Mouse (Mus musculus) inflammation-experienced regulatory T-cells, adult 6 months (primary cell): ENCODE results near the gene Eif2ak3. TPM values are rescaled to one million over a fixed set of nuclear protein-coding genes. Genes with fewer than 3 reads are reported as not detected.
"Not testable (repeated sequence)": the region's sequence is repeated elsewhere in the genome, so short reads cannot be mapped to it uniquely, and the experiment has no call there.

Experiments used
- ATAC-seq: one replicate; pipeline ENCODE4 v1.8.0; 2017
- polyA plus RNA-seq, 3 experiments: library from polyadenylated mRNA; unstranded; fragments of 100-300 nt; shearing (Covaris generic); gene quantifications; one replicate each; pipeline ENCODE4 v1.2.1; 2017

The Eif2ak3 gene
- 1 to 10 TPM; 3.3 to 3.9 (median 3.3) TPM for polyA plus RNA-seq

- ATAC-seq, result peak; percentile 86
These were observed at the start of gene Eif2ak3 for GRCm38 (mm10) chr6:70844002-70844804. Eif2ak3 (plus strand) TSS chr6:70844515.

GRCm38 (mm10) chr6:70796940-70797339 lies 47.4 kb upstream of the Eif2ak3 start:
- ATAC-seq, result no peak

- peak; percentile 97 for ATAC-seq
These were observed 46.6 kb upstream of the Eif2ak3 start for GRCm38 (mm10) chr6:70797581-70798251.

GRCm38 (mm10) chr6:70804632-70805031 lies 39.7 kb upstream of the Eif2ak3 start:
- peak; percentile 58 for ATAC-seq

- ATAC-seq, result peak; percentile 70
These were observed 39.0 kb upstream of the Eif2ak3 start for GRCm38 (mm10) chr6:70805267-70805666.

- peak; percentile 79 for ATAC-seq
These were observed 38.3 kb upstream of the Eif2ak3 start for GRCm38 (mm10) chr6:70805820-70806513.

- no peak for ATAC-seq
These were observed 37.8 kb upstream of the Eif2ak3 start for GRCm38 (mm10) chr6:70806514-70806912.

- ATAC-seq, result no peak
These were observed 33.8 kb upstream of the Eif2ak3 start for GRCm38 (mm10) chr6:70810524-70810923.

GRCm38 (mm10) chr6:70811557-70812525 lies 32.5 kb upstream of the Eif2ak3 start:
- peak; percentile 91 for ATAC-seq

GRCm38 (mm10) chr6:70812526-70812895 lies 31.8 kb upstream of the Eif2ak3 start:
- ATAC-seq, result no peak

- peak; percentile 59 for ATAC-seq
These were observed 30.2 kb upstream of the Eif2ak3 start for GRCm38 (mm10) chr6:70813921-70814628.

GRCm38 (mm10) chr6:70814629-70814950 lies 29.7 kb upstream of the Eif2ak3 start:
- no peak for ATAC-seq

GRCm38 (mm10) chr6:70815471-70815870 lies 28.8 kb upstream of the Eif2ak3 start:
- ATAC-seq, result no peak

GRCm38 (mm10) chr6:70821566-70821965 lies 22.7 kb upstream of the Eif2ak3 start:
- ATAC-seq, result no peak

- no peak for ATAC-seq
These were observed 21.9 kb upstream of the Eif2ak3 start for GRCm38 (mm10) chr6:70822386-70822910.

- ATAC-seq, result not testable (repeated sequence)
These were observed 21.0 kb upstream of the Eif2ak3 start for GRCm38 (mm10) chr6:70823277-70823676.

- ATAC-seq, result peak; percentile 64
These were observed 20.0 kb upstream of the Eif2ak3 start for GRCm38 (mm10) chr6:70824085-70824986.

GRCm38 (mm10) chr6:70824987-70825337 lies 19.4 kb upstream of the Eif2ak3 start:
- peak; percentile 88 for ATAC-seq

- no peak for ATAC-seq
These were observed 14.9 kb upstream of the Eif2ak3 start for GRCm38 (mm10) chr6:70829451-70829850.

GRCm38 (mm10) chr6:70830552-70830951 lies 13.8 kb upstream of the Eif2ak3 start:
- no peak for ATAC-seq
